Mouse (Mus musculus) limb, embryonic 15.5 days (tissue): Measurements from ENCODE around the gene 4833439L19Rik. TPM values are rescaled to one million over a fixed set of nuclear protein-coding genes. Genes with fewer than 3 reads are reported as not detected.
A peak's percentile ranks its signal among the peaks of the same experiment; 100 is the strongest.

ENCODE experiments used
- ATAC-seq: fragments of 200-750 bp; cut with Nextera tagmentation; 2 replicates; pipeline ENCODE4 v1.8.0; 2017; ENCODE audit warnings: low read depth, moderate TSS enrichment; ENCODE audit not compliant: insufficient number of reproducible peaks, low FRiP score, low TSS enrichment
- H3K27ac ChIP-seq: fragments of 300-500 bp; sonication (generic); 2 replicates; pipeline ENCODE4 v1.5.1; 2015; ENCODE audit warnings: moderate library complexity, mild to moderate bottlenecking, inconsistent platforms
- H3K27me3 ChIP-seq: fragments of 300-500 bp; sonication (generic); 2 replicates; pipeline ENCODE4 v1.6.1; 2015; ENCODE audit warnings: inconsistent platforms
- H3K36me3 ChIP-seq: fragments of 300-500 bp; sonication (generic); 2 replicates; pipeline ENCODE4 v1.6.1; 2015; ENCODE audit warnings: inconsistent platforms
- H3K4me1 ChIP-seq: fragments of 300-500 bp; sonication (generic); 2 replicates; pipeline ENCODE4 v1.6.1; 2015; ENCODE audit warnings: inconsistent platforms
- H3K4me2 ChIP-seq: fragments of 300-500 bp; sonication (generic); 2 replicates; pipeline ENCODE4 v1.6.1; 2015; ENCODE audit warnings: mild to moderate bottlenecking, inconsistent platforms
- H3K4me3 ChIP-seq: fragments of 300-500 bp; sonication (generic); 2 replicates; pipeline ENCODE4 v1.5.1; 2015; ENCODE audit warnings: mild to moderate bottlenecking, inconsistent platforms
- H3K9ac ChIP-seq: fragments of 300-500 bp; sonication (generic); 2 replicates; pipeline ENCODE4 v1.6.1; 2015; ENCODE audit warnings: inconsistent platforms
- H3K9me3 ChIP-seq: fragments of 300-500 bp; sonication (generic); 2 replicates; pipeline ENCODE4 v1.6.1; 2016; ENCODE audit warnings: inconsistent platforms
- WGBS: fragments of 180-500 bp; shearing (Covaris S2); methylation state at CpG from one replicate; pipeline ENCODE4 v1.1.7; 2015; 5-methylcytosine and 5-hydroxymethylcytosine counted together
- polyA plus RNA-seq: library from polyadenylated mRNA; unstranded; fragments of >200 nt; fragmentation: Nextera tagmentation; extraction: Ambion mirVana; gene quantifications from 2 replicates; pipeline ENCODE4 v1.2.1, GENCODE M21; 2015

The 4833439L19Rik gene
- polyA plus RNA-seq, 1 experiment from 2014 or later = 128 TPM

GRCm38 (mm10) chr13:54598622-54599143 lies 33.4 kb upstream of the 4833439L19Rik start:
- 86% methylated on average over 12 of the region's 12 CpGs for WGBS
- no peak for ATAC-seq
- H3K4me1 ChIP-seq = peaks cover 10% of the 10 kb centered on the region

GRCm38 (mm10) chr13:54596870-54597269 lies 31.6 kb upstream of the 4833439L19Rik start:
- peak overlapping the region; percentile 38 for H3K27ac ChIP-seq
- H3K27me3 ChIP-seq = no peaks in the 10 kb centered on the region
- no peak overlapping the region for H3K4me3 ChIP-seq
- peaks cover 52% of the 10 kb centered on the region for H3K36me3 ChIP-seq
- 60% methylated on average over 5 of the region's 5 CpGs for WGBS
- ATAC-seq = 0 out of 2 replicates have a peak, but pooled peaks have one; percentile 11
- no peak overlapping the region for H3K4me2 ChIP-seq
- H3K9ac ChIP-seq = no peak overlapping the region
- H3K4me1 ChIP-seq = peaks cover 10% of the 10 kb centered on the region
- no peaks in the 10 kb centered on the region for H3K9me3 ChIP-seq

More at GRCm38 (mm10) chr13:54598622-54599143, 33.4 kb upstream of the 4833439L19Rik start:
- no peaks in the 10 kb centered on the region for H3K27me3 ChIP-seq
- H3K4me3 ChIP-seq = no peak overlapping the region
- no peak overlapping the region for H3K27ac ChIP-seq
- H3K9ac ChIP-seq = no peak overlapping the region
- H3K4me2 ChIP-seq = no peak overlapping the region
- H3K9me3 ChIP-seq = no peaks in the 10 kb centered on the region
- peaks cover 46% of the 10 kb centered on the region for H3K36me3 ChIP-seq

- H3K9me3 ChIP-seq = no peaks in the 10 kb centered on the region
- peaks cover 17% of the 10 kb centered on the region for H3K4me1 ChIP-seq
- 66% methylated on average over 8 of the region's 8 CpGs for WGBS
- H3K27me3 ChIP-seq = no peaks in the 10 kb centered on the region
- no peak overlapping the region for H3K9ac ChIP-seq
- H3K36me3 ChIP-seq = peaks cover 52% of the 10 kb centered on the region
- ATAC-seq = peak; percentile 31; the same call in 1 of the 2 replicates
- no peak overlapping the region for H3K4me3 ChIP-seq
- H3K4me2 ChIP-seq = no peak overlapping the region
- peak overlapping the region; percentile 38; the same call in 1 of the 2 replicates for H3K27ac ChIP-seq
Measured at GRCm38 (mm10) chr13:54596107-54596690, 31.0 kb upstream of the 4833439L19Rik start.

- Histone ChIP-seq H3K27ac (no peak overlapping the region), H3K4me3 (no peak overlapping the region), H3K4me1 (peaks cover 27% of the 10 kb centered on the region), H3K36me3 (peaks cover 37% of the 10 kb centered on the region), H3K9me3 (no peaks in the 10 kb centered on the region), H3K4me2 (no peak overlapping the region), H3K9ac (no peak overlapping the region), H3K27me3 (no peaks in the 10 kb centered on the region)
- 83% methylated on average over 11 of the region's 11 CpGs for WGBS
- ATAC-seq = no peak
Measured at GRCm38 (mm10) chr13:54593617-54594016, 28.4 kb upstream of the 4833439L19Rik start.

- Histone ChIP-seq H3K27ac (no peak overlapping the region), H3K36me3 (peaks cover 36% of the 10 kb centered on the region), H3K9me3 (no peaks in the 10 kb centered on the region), H3K4me2 (peak overlapping the region; percentile 49; the same call in 1 of the 2 replicates), H3K4me3 (peak overlapping the region; percentile 81), H3K27me3 (no peaks in the 10 kb centered on the region), H3K9ac (no peak overlapping the region), H3K4me1 (peaks cover 26% of the 10 kb centered on the region)
- 91% methylated on average over 8 of the region's 8 CpGs for WGBS
- ATAC-seq = no peak
Measured at GRCm38 (mm10) chr13:54591776-54592356, 26.6 kb upstream of the 4833439L19Rik start.

GRCm38 (mm10) chr13:54589996-54590951 lies 25.0 kb upstream of the 4833439L19Rik start, which contains the start of the genes Nop16 and Higd2a:
Nop16 (minus strand) TSS chr13:54590090.
Higd2a (plus strand) TSS chr13:54590207.
- WGBS = under 1% methylated on average over 51 of the region's 51 CpGs
- peak within 1 kb of the TSS; percentile 73 for H3K9ac ChIP-seq
- peak within 1 kb of the TSS; percentile 59 for H3K4me2 ChIP-seq
- no peaks in the 10 kb centered on the region for H3K27me3 ChIP-seq
- H3K27ac ChIP-seq = peak within 1 kb of the TSS; percentile 93
- no peaks in the 10 kb centered on the region for H3K9me3 ChIP-seq
- peaks cover 17% of the 10 kb centered on the region for H3K4me1 ChIP-seq
- H3K36me3 ChIP-seq = peaks cover 37% of the 10 kb centered on the region
- ATAC-seq = peak; percentile 97
- H3K4me3 ChIP-seq = peak within 1 kb of the TSS; percentile 81

- Histone ChIP-seq H3K36me3 (peaks cover 43% of the 10 kb centered on the region), H3K27ac (peak overlapping the region; percentile 93), H3K9me3 (no peaks in the 10 kb centered on the region), H3K4me2 (peak overlapping the region; percentile 59), H3K4me3 (peak overlapping the region; percentile 81), H3K27me3 (no peaks in the 10 kb centered on the region), H3K9ac (peak overlapping the region; percentile 55), H3K4me1 (peaks cover 17% of the 10 kb centered on the region)
- no peak for ATAC-seq
- 1% methylated on average over 24 of the region's 24 CpGs for WGBS
Measured at GRCm38 (mm10) chr13:54589414-54589995, 24.3 kb upstream of the 4833439L19Rik start.

- Histone ChIP-seq H3K27ac (no peak overlapping the region), H3K4me2 (no peak overlapping the region), H3K9me3 (no peaks in the 10 kb centered on the region), H3K4me3 (no peak overlapping the region), H3K9ac (no peak overlapping the region), H3K27me3 (no peaks in the 10 kb centered on the region), H3K36me3 (peaks cover 70% of the 10 kb centered on the region), H3K4me1 (peaks cover 9% of the 10 kb centered on the region)
- WGBS = 89% methylated on average over 11 of the region's 11 CpGs
- ATAC-seq = no peak
Measured at GRCm38 (mm10) chr13:54585831-54586230, 20.6 kb upstream of the 4833439L19Rik start.

GRCm38 (mm10) chr13:54582860-54583259 lies 17.6 kb upstream of the 4833439L19Rik start:
- no peaks in the 10 kb centered on the region for H3K9me3 ChIP-seq
- no peak overlapping the region for H3K27ac ChIP-seq
- no peak overlapping the region for H3K4me2 ChIP-seq
- H3K36me3 ChIP-seq = peaks cover 94% of the 10 kb centered on the region
- no peak for ATAC-seq
- H3K4me1 ChIP-seq = no peaks in the 10 kb centered on the region
- no peaks in the 10 kb centered on the region for H3K27me3 ChIP-seq
- H3K4me3 ChIP-seq = no peak overlapping the region
- H3K9ac ChIP-seq = no peak overlapping the region
- 84% methylated on average over 5 of the region's 5 CpGs for WGBS

GRCm38 (mm10) chr13:54582126-54582525 lies 16.9 kb upstream of the 4833439L19Rik start:
- no peak overlapping the region for H3K4me2 ChIP-seq
- WGBS = 81% methylated on average over 10 of the region's 10 CpGs
- no peaks in the 10 kb centered on the region for H3K9me3 ChIP-seq
- H3K4me1 ChIP-seq = 0 out of 2 replicates have a peak, but pooled peaks cover 3% of the 10 kb centered on the region
- ATAC-seq = no peak
- H3K27ac ChIP-seq = no peak overlapping the region; the same call in 1 of the 2 replicates
- H3K9ac ChIP-seq = no peak overlapping the region
- H3K27me3 ChIP-seq = no peaks in the 10 kb centered on the region
- no peak overlapping the region for H3K4me3 ChIP-seq
- H3K36me3 ChIP-seq = peaks cover 96% of the 10 kb centered on the region

GRCm38 (mm10) chr13:54581385-54581784 lies 16.1 kb upstream of the 4833439L19Rik start:
- H3K27me3 ChIP-seq = no peaks in the 10 kb centered on the region
- no peak overlapping the region for H3K27ac ChIP-seq
- H3K9ac ChIP-seq = no peak overlapping the region
- WGBS = 69% methylated on average over 2 of the region's 2 CpGs
- no peak for ATAC-seq
- no peaks in the 10 kb centered on the region for H3K9me3 ChIP-seq
- H3K4me1 ChIP-seq = 0 out of 2 replicates have a peak, but pooled peaks cover 3% of the 10 kb centered on the region
- no peak overlapping the region for H3K4me2 ChIP-seq
- no peak overlapping the region for H3K4me3 ChIP-seq
- peaks cover 94% of the 10 kb centered on the region for H3K36me3 ChIP-seq
